Mouse (Mus musculus): ENCODE data around the gene Cep57l1. TPM values are rescaled to one million over a fixed set of nuclear protein-coding genes. Genes with fewer than 3 reads are reported as not detected.

Gene Cep57l1
- polyA plus RNA-seq, 1 experiment = 42.6 TPM

DNA sequence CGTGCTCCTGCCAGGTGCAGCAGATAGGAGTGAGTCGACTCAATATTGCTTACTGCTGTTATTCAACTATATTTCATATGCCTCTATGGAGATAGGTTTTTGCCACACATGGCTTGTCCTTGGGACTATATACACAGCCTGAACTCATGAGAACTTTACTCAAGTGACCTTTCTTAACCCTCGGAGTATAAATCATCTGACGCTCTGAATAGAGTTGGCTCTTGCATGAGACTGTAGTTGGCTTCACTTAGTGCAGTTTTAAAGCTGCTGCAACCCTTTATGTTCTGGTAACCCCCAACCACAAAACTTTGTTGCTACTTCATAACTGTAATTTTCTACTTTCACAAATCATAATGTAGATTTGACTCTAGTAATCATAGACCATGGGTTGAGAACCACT lies 77.7 kb downstream of the Cep57l1 start:
- Histone ChIP-seq H3K4me1 (ENCODE audit: control insufficient read depth, insufficient read depth, low read length) (no peaks in the 10 kb centered on the region), H3K4me3 (ENCODE audit: low read depth, low read length) (no peak overlapping the region)

DNA sequence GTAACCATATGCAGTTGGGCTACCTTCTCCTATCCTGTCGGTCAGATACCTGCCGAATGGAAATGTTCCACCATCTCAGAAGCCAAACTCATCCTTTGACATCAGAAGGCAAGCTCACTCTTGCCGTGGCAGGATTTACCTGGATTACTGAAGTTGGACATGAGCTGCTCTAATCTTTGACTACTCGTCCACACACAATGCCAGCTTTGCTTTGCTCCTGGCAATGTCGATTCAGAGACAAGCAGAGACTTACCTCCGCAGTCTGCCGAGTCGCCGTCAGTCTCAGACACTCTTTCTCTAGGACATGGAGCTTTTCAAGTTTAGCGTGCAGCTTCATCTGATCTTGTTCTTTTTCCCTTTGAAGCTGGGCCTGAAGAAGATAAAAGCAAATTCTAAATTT lies 78.9 kb downstream of the Cep57l1 start:
- no peak overlapping the region for H3K9ac ChIP-seq (ENCODE audit: low read depth, poor library complexity, severe bottlenecking)
- H3K27ac ChIP-seq (ENCODE audit: insufficient read depth, low read length) = no peak overlapping the region
- peaks cover 18% of the 10 kb centered on the region for H3K36me3 ChIP-seq (ENCODE audit: control insufficient read depth, insufficient read depth, low read length, poor library complexity, severe bottlenecking)
- no peak for TF ChIP-seq CTCF (IDR thresholded peaks at IDR 0.05; ENCODE audit: low read depth, low read length)
- TF ChIP-seq POLR2A (IDR thresholded peaks at IDR 0.05; ENCODE audit: insufficient read depth, low read length) = no peak
- no peak for TF ChIP-seq EP300 (IDR thresholded peaks at IDR 0.05; ENCODE audit: insufficient read depth, low read depth, low read length)
- no peaks in the 10 kb centered on the region for H3K9me3 ChIP-seq (replicated peaks; ENCODE audit: control insufficient read depth, insufficient read depth, low read length, poor library complexity, severe bottlenecking)
- H3K4me3 ChIP-seq (ENCODE audit: low read depth, low read length) = no peak overlapping the region
- no peaks in the 10 kb centered on the region for H3K27me3 ChIP-seq (ENCODE audit: control insufficient read depth, insufficient read depth, low read length, poor library complexity, severe bottlenecking)
- H3K4me1 ChIP-seq (ENCODE audit: control insufficient read depth, insufficient read depth, low read length) = no peaks in the 10 kb centered on the region

More for the DNA sequence above, 77.7 kb downstream of the Cep57l1 start:
- TF ChIP-seq EP300 (IDR thresholded peaks at IDR 0.05; ENCODE audit: insufficient read depth, low read depth, low read length) (no peak), CTCF (IDR thresholded peaks at IDR 0.05; ENCODE audit: low read depth, low read length) (no peak), POLR2A (IDR thresholded peaks at IDR 0.05; ENCODE audit: insufficient read depth, low read length) (no peak)
- H3K36me3 ChIP-seq (ENCODE audit: control insufficient read depth, insufficient read depth, low read length, poor library complexity, severe bottlenecking) = peaks cover 16% of the 10 kb centered on the region
- H3K9me3 ChIP-seq (replicated peaks; ENCODE audit: control insufficient read depth, insufficient read depth, low read length, poor library complexity, severe bottlenecking) = peaks cover 5% of the 10 kb centered on the region; the same call in 1 of the 2 replicates
- no peak overlapping the region for H3K27ac ChIP-seq (ENCODE audit: insufficient read depth, low read length)
- H3K9ac ChIP-seq (ENCODE audit: low read depth, poor library complexity, severe bottlenecking) = no peak overlapping the region
- no peaks in the 10 kb centered on the region for H3K27me3 ChIP-seq (ENCODE audit: control insufficient read depth, insufficient read depth, low read length, poor library complexity, severe bottlenecking)

DNA sequence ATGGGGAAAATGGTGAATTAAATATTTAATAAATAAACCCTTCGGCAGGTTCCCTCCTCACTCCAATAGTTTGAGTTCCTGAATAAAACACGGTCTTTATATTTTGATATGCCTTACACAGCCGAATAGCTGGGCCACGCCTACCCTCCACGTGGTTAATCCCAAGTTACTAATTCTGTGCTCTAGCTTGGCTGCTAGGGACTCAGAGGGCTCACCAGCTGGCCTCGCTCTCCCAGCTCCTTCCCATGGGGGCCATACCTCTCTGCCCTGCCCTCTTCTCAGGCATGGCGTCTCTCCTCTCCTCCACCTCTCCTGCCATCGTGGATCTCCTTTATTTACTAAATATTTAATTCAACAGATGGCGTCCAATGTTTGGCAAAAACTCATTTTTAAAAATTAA lies 83.5 kb downstream of the Cep57l1 start:
- Histone ChIP-seq H3K27me3 (ENCODE audit: control insufficient read depth, insufficient read depth, low read length, poor library complexity, severe bottlenecking) (no peaks in the 10 kb centered on the region), H3K27ac (ENCODE audit: insufficient read depth, low read length) (no peak overlapping the region), H3K36me3 (ENCODE audit: control insufficient read depth, insufficient read depth, low read length, poor library complexity, severe bottlenecking) (peaks cover 21% of the 10 kb centered on the region), H3K9me3 (replicated peaks; ENCODE audit: control insufficient read depth, insufficient read depth, low read length, poor library complexity, severe bottlenecking) (no peaks in the 10 kb centered on the region), H3K4me1 (ENCODE audit: control insufficient read depth, insufficient read depth, low read length) (no peaks in the 10 kb centered on the region), H3K9ac (ENCODE audit: low read depth, poor library complexity, severe bottlenecking) (no peak overlapping the region), H3K4me3 (ENCODE audit: low read depth, low read length) (no peak overlapping the region)
- TF ChIP-seq POLR2A (IDR thresholded peaks at IDR 0.05; ENCODE audit: insufficient read depth, low read length) (no peak), CTCF (IDR thresholded peaks at IDR 0.05; ENCODE audit: low read depth, low read length) (no peak), EP300 (IDR thresholded peaks at IDR 0.05; ENCODE audit: insufficient read depth, low read depth, low read length) (no peak)

- H3K36me3 ChIP-seq (ENCODE audit: control insufficient read depth, insufficient read depth, low read length, poor library complexity, severe bottlenecking) = peaks cover 9% of the 10 kb centered on the region; the same call in 1 of the 2 replicates
- no peaks in the 10 kb centered on the region for H3K4me1 ChIP-seq (ENCODE audit: control insufficient read depth, insufficient read depth, low read length)
- H3K9ac ChIP-seq (ENCODE audit: low read depth, poor library complexity, severe bottlenecking) = no peak overlapping the region
- TF ChIP-seq EP300 (IDR thresholded peaks at IDR 0.05; ENCODE audit: insufficient read depth, low read depth, low read length) (no peak), POLR2A (IDR thresholded peaks at IDR 0.05; ENCODE audit: insufficient read depth, low read length) (no peak), CTCF (IDR thresholded peaks at IDR 0.05; ENCODE audit: low read depth, low read length) (no peak)
- no peaks in the 10 kb centered on the region for H3K9me3 ChIP-seq (replicated peaks; ENCODE audit: control insufficient read depth, insufficient read depth, low read length, poor library complexity, severe bottlenecking)
- H3K27ac ChIP-seq (ENCODE audit: insufficient read depth, low read length) = no peak overlapping the region
- H3K27me3 ChIP-seq (ENCODE audit: control insufficient read depth, insufficient read depth, low read length, poor library complexity, severe bottlenecking) = no peaks in the 10 kb centered on the region
- no peak overlapping the region for H3K4me3 ChIP-seq (ENCODE audit: low read depth, low read length)
Measured at GRCm38 (mm10) chr10:41719587-41719986, 90.1 kb downstream of the Cep57l1 start.

DNA sequence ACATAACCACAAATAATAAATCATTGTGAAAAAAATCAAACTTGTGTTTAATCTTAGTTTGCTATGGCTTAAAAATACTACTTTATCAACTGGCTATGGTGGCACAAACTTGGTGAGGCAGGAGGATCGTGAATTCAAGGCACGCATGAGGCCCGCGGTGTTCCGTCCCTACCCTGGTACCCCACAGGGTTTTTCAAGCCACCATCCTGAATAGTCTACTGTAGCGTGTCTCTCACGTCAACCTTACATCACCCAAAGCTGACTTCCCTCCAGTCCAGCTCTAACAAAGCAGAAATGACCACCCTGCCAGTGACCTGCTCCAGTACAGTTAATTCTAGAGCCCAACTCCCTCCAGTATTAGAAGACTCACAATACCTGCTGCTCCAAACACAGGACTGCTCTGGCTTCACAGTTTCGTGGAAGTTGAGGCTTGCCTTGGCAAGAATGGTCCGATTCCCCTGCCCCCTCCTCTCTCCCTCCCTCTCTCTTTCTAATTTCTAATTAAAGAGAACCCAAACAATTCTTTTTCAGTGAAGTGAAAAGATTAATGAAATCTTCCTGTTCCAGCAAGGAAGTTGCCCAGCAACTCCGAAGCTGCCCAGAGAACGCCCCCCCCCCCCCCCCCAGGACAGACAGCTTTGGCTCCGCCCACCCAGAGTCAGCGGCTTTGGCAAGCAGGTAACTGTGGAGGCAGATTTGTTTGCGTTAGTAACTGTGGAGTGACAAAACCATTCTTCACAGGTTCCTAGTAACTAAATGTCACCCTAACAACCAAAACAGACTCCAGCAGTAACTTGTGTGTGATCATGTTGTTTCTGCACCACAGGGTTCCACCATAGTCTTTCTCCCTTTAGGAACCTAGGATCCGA lies 93.4 kb downstream of the Cep57l1 start, which contains the start of gene Ccdc162:
TSS of gene Ccdc162 (minus strand) at position 606 of the 869 bp plus-strand sequence.
- no peak for TF ChIP-seq EP300 (IDR thresholded peaks at IDR 0.05; ENCODE audit: insufficient read depth, low read depth, low read length)
- TF ChIP-seq CTCF (IDR thresholded peaks at IDR 0.05; ENCODE audit: low read depth, low read length) = no peak
- TF ChIP-seq POLR2A (IDR thresholded peaks at IDR 0.05; ENCODE audit: insufficient read depth, low read length) = no peak
- H3K36me3 ChIP-seq (ENCODE audit: control insufficient read depth, insufficient read depth, low read length, poor library complexity, severe bottlenecking) = peaks cover 6% of the 10 kb centered on the region; the same call in 1 of the 2 replicates
- H3K27me3 ChIP-seq (ENCODE audit: control insufficient read depth, insufficient read depth, low read length, poor library complexity, severe bottlenecking) = no peaks in the 10 kb centered on the region
- no peaks in the 10 kb centered on the region for H3K9me3 ChIP-seq (replicated peaks; ENCODE audit: control insufficient read depth, insufficient read depth, low read length, poor library complexity, severe bottlenecking)
- H3K4me3 ChIP-seq (ENCODE audit: low read depth, low read length) = no peak within 1 kb of the TSS
- H3K9ac ChIP-seq (ENCODE audit: low read depth, poor library complexity, severe bottlenecking) = no peak within 1 kb of the TSS
- no peaks in the 10 kb centered on the region for H3K4me1 ChIP-seq (ENCODE audit: control insufficient read depth, insufficient read depth, low read length)
- H3K27ac ChIP-seq (ENCODE audit: insufficient read depth, low read length) = no peak within 1 kb of the TSS

DNA sequence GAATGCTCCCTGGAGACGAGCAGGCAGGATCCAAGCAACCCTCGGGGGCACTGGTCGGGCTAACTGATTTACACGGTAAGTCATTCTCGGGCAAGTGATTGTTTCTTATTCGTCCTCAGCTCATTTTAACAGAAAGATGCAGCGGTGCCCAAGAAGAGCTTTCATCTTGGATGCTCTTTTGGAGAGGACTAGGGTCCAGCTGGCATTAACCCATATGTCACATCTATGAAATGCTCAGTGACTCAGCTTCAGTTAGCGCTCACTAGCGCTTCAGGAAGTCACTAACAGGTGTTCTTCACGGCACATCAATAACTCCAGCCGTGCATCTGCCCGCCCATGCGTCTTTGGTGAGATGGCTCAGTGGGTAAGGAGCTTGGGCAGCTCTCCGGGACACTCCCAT lies 94.1 kb downstream of the Cep57l1 start:
- TF ChIP-seq POLR2A (IDR thresholded peaks at IDR 0.05; ENCODE audit: insufficient read depth, low read length) = no peak
- no peak for TF ChIP-seq CTCF (IDR thresholded peaks at IDR 0.05; ENCODE audit: low read depth, low read length)

More for the DNA sequence above, 94.1 kb downstream of the Cep57l1 start:
- H3K9me3 ChIP-seq (replicated peaks; ENCODE audit: control insufficient read depth, insufficient read depth, low read length, poor library complexity, severe bottlenecking) = no peaks in the 10 kb centered on the region
- H3K36me3 ChIP-seq (ENCODE audit: control insufficient read depth, insufficient read depth, low read length, poor library complexity, severe bottlenecking) = peaks cover 4% of the 10 kb centered on the region; the same call in 1 of the 2 replicates
- no peaks in the 10 kb centered on the region for H3K4me1 ChIP-seq (ENCODE audit: control insufficient read depth, insufficient read depth, low read length)
- no peak overlapping the region for H3K4me3 ChIP-seq (ENCODE audit: low read depth, low read length)
- no peaks in the 10 kb centered on the region for H3K27me3 ChIP-seq (ENCODE audit: control insufficient read depth, insufficient read depth, low read length, poor library complexity, severe bottlenecking)
- H3K9ac ChIP-seq (ENCODE audit: low read depth, poor library complexity, severe bottlenecking) = no peak overlapping the region
- H3K27ac ChIP-seq (ENCODE audit: insufficient read depth, low read length) = no peak overlapping the region
